Mouse (Mus musculus) cerebellum, adult 11-12 months (tissue): ENCODE measurements around the gene Szrd1.

ENCODE experiments used
- DNase-seq: peaks from one replicate; pipeline ENCODE4 v3.0.0; 2022

The Szrd1 gene

GRCm38 (mm10) chr4:141065123-141065522, 74.5 kb downstream of the Szrd1 start:
- DNase-seq: peak; percentile 82

- DNase-seq: no peak
Measured at GRCm38 (mm10) chr4:141064104-141064659, 75.4 kb downstream of the Szrd1 start.
